ENCODE assay signal across 8 mouse cellular contexts in genomic region chr4:129575171-129575844, GRCm38 (mm10). TPM values are rescaled to one million over a fixed set of nuclear protein-coding genes. Genes with fewer than 3 reads are reported as not detected.
DNase-seq lines count a peak whose midpoint lies in the region; TF ChIP-seq lines count a peak whose summit lies in the region.
"Had no signal": no experiment of that assay in that cellular context is flagged by ENCODE, and none has a peak within 500 bp of the region (broad histone marks: within the 10 kb centered on the region; RNA-seq: fewer than 3 reads in every experiment).

No protein-coding gene starts in this region.

- no peaks in the 10 kb centered on the region for H3K36me3 ChIP-seq in myocyte (ENCODE audit: control insufficient read depth, insufficient read depth)
- H3K36me3 ChIP-seq: midbrain, embryonic 12.5 days had no signal

- H3ac ChIP-seq in myocyte (ENCODE audit: control insufficient read depth, insufficient read length): no peak overlapping the region

- peak overlapping the region; percentile 24 for H3K4me2 ChIP-seq in myocyte (ENCODE audit: low read depth)
- H3K4me2 ChIP-seq: midbrain, embryonic 12.5 days had no signal

- H3K27ac ChIP-seq in bone marrow macrophage, adult 2 months (ENCODE audit: insufficient read depth, low read depth, low read length): peak overlapping the region; percentile 57
- H3K27ac ChIP-seq in left cerebral cortex, adult 2 months: no peak overlapping the region
- H3K27ac ChIP-seq: midbrain, embryonic 12.5 days had no signal

- no peak overlapping the region for H3K4me3 ChIP-seq in bone marrow macrophage, adult 2 months (ENCODE audit: insufficient read depth, low read length)
- H3K4me3 ChIP-seq in myocyte: no peak overlapping the region
- no peak overlapping the region for H3K4me3 ChIP-seq in left cerebral cortex, adult 2 months
- H3K4me3 ChIP-seq: midbrain, embryonic 12.5 days had no signal

- DNase-seq in CD8-positive naive resting alpha-beta T cell, adult 2 months (ENCODE audit: low read depth in 2 of 2, low spot score in 2 of 2): peak; percentile 82 to 91
- DNase-seq in kidney, postnatal 36 days: peak; percentile 39 to 48
- DNase-seq in left cerebral cortex, adult 2 months (ENCODE audit: extremely low spot score in 1 of 2, low spot score in 2 of 2): no peak
- DNase-seq in left cerebral cortex, adult 11 months (ENCODE audit: low spot score): no peak
- no peak for DNase-seq in urinary bladder, postnatal 10 days (ENCODE audit: low spot score)

- no peak for TF ChIP-seq CTCF in bone marrow macrophage, adult 2 months (IDR thresholded peaks at IDR 0.05; ENCODE audit: low read depth, low read length)
- TF ChIP-seq CTCF in left cerebral cortex, adult 2 months (IDR thresholded peaks at IDR 0.05): no peak

- no peaks in the 10 kb centered on the region for H3K27me3 ChIP-seq in myocyte (ENCODE audit: control insufficient read depth, insufficient read depth, insufficient read length)
- H3K27me3 ChIP-seq: midbrain, embryonic 12.5 days had no signal

- intact Hi-C loops in left cerebral cortex, adult 2 months (cut with DNase I): no loop called here

- H3K79me2 ChIP-seq in myocyte (ENCODE audit: control insufficient read depth, insufficient read depth): no peaks in the 10 kb centered on the region

- TF ChIP-seq POLR2A in bone marrow macrophage, adult 2 months (IDR thresholded peaks at IDR 0.05; ENCODE audit: borderline replicate concordance, low read depth, low read length): no peak
- no peak for TF ChIP-seq POLR2A in myocyte (IDR thresholded peaks at IDR 0.05; ENCODE audit: insufficient read length, low read depth)

- peaks cover 34% of the 10 kb centered on the region for H3K4me1 ChIP-seq in bone marrow macrophage, adult 2 months (ENCODE audit: control insufficient read depth, insufficient read depth, low read length)

TF ChIP-seq in myocyte, 11 proteins besides CTCF, POLR2A, EP300 and RAD21:
- TF ChIP-seq MYOD1 (IDR thresholded peaks at IDR 0.05; ENCODE audit: control insufficient read depth in 1 of 3, insufficient read length in 2 of 3, low read depth in 2 of 3): no peak
- TF ChIP-seq SRF (IDR thresholded peaks at IDR 0.05; ENCODE audit: control insufficient read depth, insufficient read length, low read depth): no peak
- TF ChIP-seq MYOG (IDR thresholded peaks at IDR 0.05; ENCODE audit: control insufficient read depth in 1 of 3, insufficient read depth in 1 of 3, insufficient read length in 2 of 3, low read depth in 2 of 3): no peak
- TF ChIP-seq MAX (IDR thresholded peaks at IDR 0.05; ENCODE audit: low read depth): no peak
- TF ChIP-seq USF1 (IDR thresholded peaks at IDR 0.05; ENCODE audit: low read depth): no peak
- TF ChIP-seq TCF12 (IDR thresholded peaks at IDR 0.05; ENCODE audit: insufficient read depth, poor library complexity, severe bottlenecking): no peak
- no peak for TF ChIP-seq CEBPB (IDR thresholded peaks at IDR 0.05; ENCODE audit: insufficient read depth, poor library complexity, severe bottlenecking)
- TF ChIP-seq REST (IDR thresholded peaks at IDR 0.05; ENCODE audit: insufficient read depth, insufficient read length): no peak
- no peak for TF ChIP-seq TCF3 (IDR thresholded peaks at IDR 0.05; ENCODE audit: insufficient read length, low read depth)
- TF ChIP-seq E2F4 (IDR thresholded peaks at IDR 0.05; ENCODE audit: insufficient read depth): no peak
- no peak for TF ChIP-seq POLR2AphosphoS2 (IDR thresholded peaks at IDR 0.05; ENCODE audit: insufficient read length, low read depth)
TF ChIP-seq in myocyte: peak in this region for 0.

RNA-seq across cellular contexts. Expression of gene Lck, which starts 1.9 kb away (rescaled TPM):
- 0.68 TPM in 1 of 2 replicates, not detected in the other for polyA plus RNA-seq in bone marrow macrophage, adult 2 months (2012; ENCODE audit: insufficient read depth, insufficient read length, missing spikeins)
- 2.1 TPM for polyA plus RNA-seq in myocyte (2012; fragmentation: generic; extraction: Trizol)
- total RNA-seq in left cerebral cortex, adult 2 months (2021): 1 to 10 TPM; 2.2 to 2.4 TPM

RNA-seq across cellular contexts. Expression of gene Fam167b, which starts 3.0 kb away (rescaled TPM):
- polyA plus RNA-seq in bone marrow macrophage, adult 2 months (2012; ENCODE audit: insufficient read depth, insufficient read length, missing spikeins): 1.2 and 2.6 TPM in 2 replicates
- polyA plus RNA-seq in myocyte (2012; fragmentation: generic; extraction: Trizol): 0.10 TPM
- total RNA-seq in left cerebral cortex, adult 2 months (2021): under 1 TPM; 0.40 to 0.77 TPM

RNA-seq across cellular contexts. Expression of gene Eif3i, which starts 25.1 kb away (rescaled TPM):
- 105 and 119 TPM in 2 replicates for polyA plus RNA-seq in bone marrow macrophage, adult 2 months (2012; ENCODE audit: insufficient read depth, insufficient read length, missing spikeins)
- 358 TPM for polyA plus RNA-seq in myocyte (2012; fragmentation: generic; extraction: Trizol)
- total RNA-seq in left cerebral cortex, adult 2 months (2021): 100 to 1,000 TPM; 124 to 129 TPM

RNA-seq across cellular contexts. Expression of gene Tmem234, which starts 25.2 kb away (rescaled TPM):
- 137 and 140 TPM in 2 replicates for polyA plus RNA-seq in bone marrow macrophage, adult 2 months (2012; ENCODE audit: insufficient read depth, insufficient read length, missing spikeins)
- polyA plus RNA-seq in myocyte (2012; fragmentation: generic; extraction: Trizol): 220 TPM
- 10 to 100 TPM; 89.3 to 94.8 TPM for total RNA-seq in left cerebral cortex, adult 2 months (2021)

RNA-seq across cellular contexts. Expression of gene Hdac1, which starts 32.8 kb away (rescaled TPM):
- polyA plus RNA-seq in bone marrow macrophage, adult 2 months (2012; ENCODE audit: insufficient read depth, insufficient read length, missing spikeins): 75.2 and 83.9 TPM in 2 replicates
- 50.4 TPM for polyA plus RNA-seq in myocyte (2012; fragmentation: generic; extraction: Trizol)
- total RNA-seq in left cerebral cortex, adult 2 months (2021): 10 to 100 TPM; 26.5 to 29.5 TPM

Comparison
In these comparisons a context has a peak if more than half of its experiments do, and no peak if none do; other contexts are left out.
1. DNase-seq: peak in CD8-positive naive resting alpha-beta T cell, adult 2 months (2 of 2) and kidney, postnatal 36 days (2 of 2); none in left cerebral cortex, adult 2 months (0 of 2), left cerebral cortex, adult 11 months (single experiment) and urinary bladder, postnatal 10 days (single experiment).